Mouse (Mus musculus): ENCODE data around the gene Ndnf. TPM values are rescaled to one million over a fixed set of nuclear protein-coding genes. Genes with fewer than 3 reads are reported as not detected.

The Ndnf gene
- total and polyA plus RNA-seq, 3 experiments, result not detected

GRCm38 (mm10) chr6:65743871-65744202, 72.4 kb downstream of the Ndnf start:
- Histone ChIP-seq H3K27ac (ENCODE audit: control insufficient read depth, low read depth, low read length) (no peak overlapping the region), H3K4me3 (ENCODE audit: control insufficient read depth in 1 of 2, insufficient read depth in 1 of 2, low read depth in 2 of 2, low read length in 2 of 2) (no peak overlapping the region), H3K36me3 (ENCODE audit: control insufficient read depth in 1 of 2, insufficient read depth in 2 of 2, low read length in 2 of 2) (no peaks in the 10 kb centered on the region), H3K79me2 (ENCODE audit: control insufficient read depth, insufficient read depth, low read length, poor library complexity) (no peaks in the 10 kb centered on the region), H3K9ac (ENCODE audit: control insufficient read depth, low read depth, low read length, poor library complexity, severe bottlenecking) (no peak overlapping the region), H3K9me3 (replicated peaks; ENCODE audit: insufficient read depth, low read length) (no peaks in the 10 kb centered on the region), H3K4me1 (ENCODE audit: control insufficient read depth in 1 of 2, insufficient read depth in 2 of 2, low read length in 2 of 2) (no peaks in the 10 kb centered on the region), H3K27me3 (ENCODE audit: control insufficient read depth in 1 of 2, insufficient read depth in 2 of 2, low read length in 2 of 2) (no peaks in the 10 kb centered on the region)
- TF ChIP-seq CTCF (IDR thresholded peaks at IDR 0.05 in 2 of 3, conservative IDR thresholded peaks at IDR 0.05 in 1 of 3; ENCODE audit: control insufficient read depth in 1 of 3, insufficient read depth in 1 of 3, low read depth in 2 of 3, low read length in 3 of 3, poor library complexity in 1 of 3, severe bottlenecking in 1 of 3) (no peak), KAT2A (conservative IDR thresholded peaks at IDR 0.05; ENCODE audit: low read depth, low read length) (no peak), TAL1 (IDR thresholded peaks at IDR 0.05; ENCODE audit: low read length) (no peak), ZMIZ1 (IDR thresholded peaks at IDR 0.05; ENCODE audit: low read depth, low read length) (no peak), MXI1 (IDR thresholded peaks at IDR 0.05; ENCODE audit: low read depth, low read length) (no peak), MYC (IDR thresholded peaks at IDR 0.05; ENCODE audit: low read depth, low read length) (no peak), MEF2A (IDR thresholded peaks at IDR 0.05; ENCODE audit: extremely low read depth, insufficient replicate concordance, low read depth, low read length, poor library complexity, severe bottlenecking) (no peak), MAFK (IDR thresholded peaks at IDR 0.05; ENCODE audit: borderline replicate concordance, low read depth, low read length) (no peak), UBTF (IDR thresholded peaks at IDR 0.05; ENCODE audit: borderline replicate concordance, insufficient read depth, low read depth, low read length) (no peak), RAD21 (IDR thresholded peaks at IDR 0.05; ENCODE audit: low read depth, low read length) (no peak), NELFE (IDR thresholded peaks at IDR 0.05; ENCODE audit: low read depth, low read length) (no peak), POLR2A (IDR thresholded peaks at IDR 0.05; ENCODE audit: control insufficient read depth in 1 of 2, insufficient read depth in 1 of 2, low read depth in 1 of 2, low read length in 2 of 2, poor library complexity in 1 of 2) (no peak), POLR2AphosphoS5 (IDR thresholded peaks at IDR 0.05; ENCODE audit: borderline replicate concordance, low read depth, low read length) (no peak)
- no peak for DNase-seq (ENCODE audit: low read depth, low spot score)

GRCm38 (mm10) chr6:65758214-65758613, 86.8 kb downstream of the Ndnf start:
- TF ChIP-seq USF2 (IDR thresholded peaks at IDR 0.05; ENCODE audit: borderline replicate concordance in 1 of 2, insufficient read depth in 1 of 2, low read depth in 1 of 2, low read length in 2 of 2) (no peak), EP300 (IDR thresholded peaks at IDR 0.05; ENCODE audit: low read depth in 1 of 2, low read length in 2 of 2) (no peak), CHD2 (IDR thresholded peaks at IDR 0.05; ENCODE audit: low read length) (no peak), ZNF384 (IDR thresholded peaks at IDR 0.05; ENCODE audit: low read depth, low read length) (no peak), TAL1 (IDR thresholded peaks at IDR 0.05; ENCODE audit: low read length) (no peak), CTCF (IDR thresholded peaks at IDR 0.05 in 2 of 3, conservative IDR thresholded peaks at IDR 0.05 in 1 of 3; ENCODE audit: control insufficient read depth in 1 of 3, insufficient read depth in 1 of 3, low read depth in 2 of 3, low read length in 3 of 3, poor library complexity in 1 of 3, severe bottlenecking in 1 of 3) (no peak), POLR2AphosphoS2 (IDR thresholded peaks at IDR 0.05; ENCODE audit: low read length) (no peak), SIN3A (IDR thresholded peaks at IDR 0.05; ENCODE audit: low read length) (no peak), ETS1 (IDR thresholded peaks at IDR 0.05; ENCODE audit: low read depth, low read length) (no peak), SMC3 (IDR thresholded peaks at IDR 0.05; ENCODE audit: low read depth, low read length) (no peak), TBP (IDR thresholded peaks at IDR 0.05; ENCODE audit: low read depth, low read length) (no peak), RAD21 (IDR thresholded peaks at IDR 0.05; ENCODE audit: low read depth, low read length) (no peak), MAFK (IDR thresholded peaks at IDR 0.05; ENCODE audit: borderline replicate concordance, low read depth, low read length) (no peak), MYC (IDR thresholded peaks at IDR 0.05; ENCODE audit: low read depth, low read length) (no peak), ZMIZ1 (IDR thresholded peaks at IDR 0.05; ENCODE audit: low read depth, low read length) (no peak), RCOR1 (IDR thresholded peaks at IDR 0.05; ENCODE audit: low read depth, low read length) (no peak), NRF1 (IDR thresholded peaks at IDR 0.05; ENCODE audit: insufficient read depth, low read depth, low read length, poor library complexity, severe bottlenecking) (no peak), TCF12 (IDR thresholded peaks at IDR 0.05; ENCODE audit: low read depth, low read length) (no peak), CHD1 (IDR thresholded peaks at IDR 0.05; ENCODE audit: low read depth, low read length) (no peak), ZC3H11A (IDR thresholded peaks at IDR 0.05; ENCODE audit: low read depth, low read length) (no peak)
- Histone ChIP-seq H3K36me3 (ENCODE audit: control insufficient read depth in 1 of 2, insufficient read depth in 2 of 2, low read length in 2 of 2) (no peaks in the 10 kb centered on the region), H3K9ac (ENCODE audit: control insufficient read depth, low read depth, low read length, poor library complexity, severe bottlenecking) (no peak overlapping the region), H3K27me3 (ENCODE audit: control insufficient read depth in 1 of 2, insufficient read depth in 2 of 2, low read length in 2 of 2) (no peaks in the 10 kb centered on the region), H3K4me1 (ENCODE audit: control insufficient read depth in 1 of 2, insufficient read depth in 2 of 2, low read length in 2 of 2) (no peaks in the 10 kb centered on the region), H3K79me2 (ENCODE audit: control insufficient read depth, insufficient read depth, low read length, poor library complexity) (no peaks in the 10 kb centered on the region), H3K9me3 (replicated peaks; ENCODE audit: insufficient read depth, low read length) (no peaks in the 10 kb centered on the region), H3K4me3 (ENCODE audit: control insufficient read depth in 1 of 2, insufficient read depth in 1 of 2, low read depth in 2 of 2, low read length in 2 of 2) (no peak overlapping the region), H3K27ac (ENCODE audit: control insufficient read depth, low read depth, low read length) (no peak overlapping the region)
- DNase-seq (ENCODE audit: low read depth, low spot score), result no peak
